Mouse (Mus musculus) midbrain, embryonic 11.5 days (tissue): ENCODE results near the gene Smarce1. TPM values are rescaled to one million over a fixed set of nuclear protein-coding genes. Genes with fewer than 3 reads are reported as not detected.

ENCODE experiments used
- ATAC-seq: fragments of 200-750 bp; cut with Nextera tagmentation; 2 replicates; pipeline ENCODE4 v1.8.0; 2017; ENCODE audit warnings: moderate TSS enrichment, moderate library complexity; ENCODE audit not compliant: low FRiP score
- DNase-seq: peaks from one replicate; pipeline ENCODE4 v3.0.0; 2015; ENCODE audit warnings: low spot score; ENCODE audit errors: missing footprints
- H3K27ac ChIP-seq: fragments of 300-500 bp; sonication (generic); 2 replicates; pipeline ENCODE4 v1.5.1; 2014; ENCODE audit warnings: low read depth, low read length
- H3K27me3 ChIP-seq: fragments of 300-500 bp; sonication (generic); 2 replicates; pipeline ENCODE4 v1.6.1; 2014; ENCODE audit warnings: mild to moderate bottlenecking, low read length, moderate library complexity, mixed read lengths; ENCODE audit not compliant: control insufficient read depth, insufficient read depth
- H3K36me3 ChIP-seq: fragments of 300-500 bp; sonication (generic); 2 replicates; pipeline ENCODE4 v1.6.1; 2014; ENCODE audit warnings: mild to moderate bottlenecking, low read length, moderate library complexity, mixed read lengths; ENCODE audit not compliant: control insufficient read depth, insufficient read depth
- H3K4me1 ChIP-seq: fragments of 300-500 bp; sonication (generic); 2 replicates; pipeline ENCODE4 v1.6.1; 2014; ENCODE audit warnings: low read length; ENCODE audit not compliant: control insufficient read depth, insufficient read depth
- H3K4me2 ChIP-seq: fragments of 300-500 bp; sonication (generic); 2 replicates; pipeline ENCODE4 v1.6.1; 2014; ENCODE audit warnings: mild to moderate bottlenecking, moderate library complexity
- H3K4me3 ChIP-seq: fragments of 300-500 bp; sonication (generic); 2 replicates; pipeline ENCODE4 v1.5.1; 2014; ENCODE audit warnings: low read depth, low read length
- H3K9ac ChIP-seq: fragments of 300-500 bp; sonication (generic); 2 replicates; pipeline ENCODE4 v1.6.1; 2014; ENCODE audit warnings: low read length
- H3K9me3 ChIP-seq: fragments of 300-500 bp; sonication (generic); 2 replicates; pipeline ENCODE4 v1.6.1; 2016; ENCODE audit warnings: low read length; ENCODE audit not compliant: control insufficient read depth
- WGBS: fragments of 180-500 bp; shearing (Covaris S2); extraction: QIAGEN DNeasy Blood & Tissue Kit; methylation state at CpG from one replicate; pipeline ENCODE4 v1.1.7; 2014; 5-methylcytosine and 5-hydroxymethylcytosine counted together
- polyA plus RNA-seq: library from polyadenylated mRNA; unstranded; fragments of >200 nt; fragmentation: Nextera tagmentation; extraction: Ambion mirVana; gene quantifications from 2 replicates; pipeline ENCODE4 v1.2.1, GENCODE M21; 2014

Smarce1 gene
- 184 and 194 TPM in 2 replicates for polyA plus RNA-seq

DNA sequence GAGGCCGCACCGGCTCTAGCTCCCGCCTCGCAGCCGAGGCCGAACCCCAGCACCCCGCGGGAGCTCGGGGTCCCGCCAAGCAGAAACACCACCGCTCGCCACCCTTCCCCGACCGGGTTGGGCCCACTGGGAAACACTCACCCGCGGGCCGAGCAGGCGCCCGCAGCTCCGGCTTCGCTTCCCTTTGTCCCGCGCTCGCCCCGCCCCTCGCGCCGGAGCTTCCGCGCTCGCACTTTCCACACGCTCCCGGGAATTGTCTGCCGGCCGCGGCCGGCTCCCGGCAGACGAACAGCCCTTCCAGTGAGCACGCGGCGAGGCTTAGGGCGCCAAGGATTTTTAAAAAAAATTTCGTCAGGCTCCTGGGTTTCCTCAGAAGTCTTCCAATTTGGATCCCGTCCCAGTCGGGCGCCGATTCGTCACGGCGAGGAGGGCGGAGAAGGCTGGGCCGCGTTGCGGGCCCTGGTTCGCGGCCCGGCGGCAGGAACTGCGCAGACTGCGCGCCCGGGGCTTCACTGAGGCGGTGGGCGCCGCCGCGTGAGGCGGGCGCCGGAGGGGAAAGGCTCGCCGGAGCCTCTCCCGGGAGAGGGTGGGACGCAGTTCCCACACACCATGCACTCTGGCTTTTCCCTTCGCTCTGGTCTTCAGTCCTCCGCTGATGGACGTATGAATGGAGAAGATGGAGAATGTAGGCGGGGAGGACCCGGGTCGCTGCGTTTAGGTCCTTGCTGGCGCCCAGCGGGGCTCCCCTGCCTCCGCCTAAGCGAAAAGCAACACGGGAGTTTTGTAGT is at the start of gene Smarce1:
Smarce1 (minus strand) TSS at position 757 of the 788 bp plus-strand sequence.
- under 1% methylated on average over 82 of the region's 87 CpGs for WGBS
- ATAC-seq (peak; percentile 92), DNase-seq (peak; percentile 98)
- no peaks in the 10 kb centered on the region for H3K9me3 ChIP-seq
- H3K27ac ChIP-seq: peak within 1 kb of the TSS; percentile 99
- peaks cover 16% of the 10 kb centered on the region for H3K4me1 ChIP-seq
- no peaks in the 10 kb centered on the region for H3K27me3 ChIP-seq
- peak within 1 kb of the TSS; percentile 92 for H3K4me3 ChIP-seq
- peak within 1 kb of the TSS; percentile 67 for H3K4me2 ChIP-seq
- H3K9ac ChIP-seq: peak within 1 kb of the TSS; percentile 100
- peaks cover 5% of the 10 kb centered on the region; the same call in 1 of the 2 replicates for H3K36me3 ChIP-seq

DNA sequence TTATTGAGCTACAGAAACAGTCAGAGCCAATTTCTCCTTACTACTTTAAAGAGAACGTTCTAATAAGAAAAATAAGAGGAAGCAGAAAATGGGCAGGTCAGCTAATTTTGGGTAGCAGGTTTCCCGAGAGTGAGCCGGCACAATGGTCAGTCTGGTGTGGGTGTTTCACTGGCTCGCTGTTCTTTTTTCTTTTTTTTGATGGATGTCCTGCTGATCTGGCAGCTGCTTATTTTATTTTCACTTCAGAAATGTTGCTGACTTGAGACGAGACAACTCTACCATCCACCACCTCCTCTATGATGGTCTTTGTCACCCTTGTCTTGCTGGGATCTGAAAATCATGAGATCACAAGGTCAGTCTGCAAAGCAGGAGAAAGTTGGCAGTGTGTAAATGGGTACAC is 49.2 kb upstream of the Smarce1 start:
- 82% methylated on average over 5 of the region's 5 CpGs for WGBS
- H3K9me3 ChIP-seq: no peaks in the 10 kb centered on the region
- ATAC-seq: no peak
- H3K36me3 ChIP-seq: no peaks in the 10 kb centered on the region
- no peak overlapping the region for H3K4me2 ChIP-seq
- no peak overlapping the region for H3K27ac ChIP-seq
- no peak overlapping the region for H3K4me3 ChIP-seq
- H3K27me3 ChIP-seq: no peaks in the 10 kb centered on the region
- no peaks in the 10 kb centered on the region for H3K4me1 ChIP-seq
- DNase-seq: no peak
- no peak overlapping the region for H3K9ac ChIP-seq

DNA sequence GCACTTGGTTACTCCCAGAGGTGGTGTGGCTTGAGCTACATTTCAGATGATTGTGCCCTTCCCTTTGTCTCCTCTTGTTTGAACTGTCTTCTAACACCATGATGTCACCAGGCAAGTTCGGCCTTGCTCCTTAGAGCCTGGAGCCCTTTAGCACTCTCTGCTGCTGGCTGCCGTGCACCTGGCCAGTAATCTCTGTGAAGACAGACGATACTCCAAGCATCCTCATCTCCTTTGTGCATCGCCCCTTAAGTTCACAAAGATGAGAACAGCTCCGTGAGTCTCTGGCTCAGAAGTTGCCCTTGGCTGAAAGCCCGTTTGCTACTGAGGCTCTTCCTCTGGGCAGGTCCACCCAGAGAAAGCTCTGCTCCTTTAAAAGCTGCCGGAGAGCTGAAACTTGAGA is 46.0 kb upstream of the Smarce1 start:
- 69% methylated on average over 7 of the region's 7 CpGs for WGBS
- no peak overlapping the region for H3K4me2 ChIP-seq
- no peak overlapping the region for H3K4me3 ChIP-seq
- H3K9ac ChIP-seq: no peak overlapping the region
- ATAC-seq: no peak
- no peaks in the 10 kb centered on the region for H3K9me3 ChIP-seq
- DNase-seq: no peak
- H3K27me3 ChIP-seq: no peaks in the 10 kb centered on the region
- no peak overlapping the region for H3K27ac ChIP-seq
- no peaks in the 10 kb centered on the region for H3K4me1 ChIP-seq
- no peaks in the 10 kb centered on the region for H3K36me3 ChIP-seq

DNA sequence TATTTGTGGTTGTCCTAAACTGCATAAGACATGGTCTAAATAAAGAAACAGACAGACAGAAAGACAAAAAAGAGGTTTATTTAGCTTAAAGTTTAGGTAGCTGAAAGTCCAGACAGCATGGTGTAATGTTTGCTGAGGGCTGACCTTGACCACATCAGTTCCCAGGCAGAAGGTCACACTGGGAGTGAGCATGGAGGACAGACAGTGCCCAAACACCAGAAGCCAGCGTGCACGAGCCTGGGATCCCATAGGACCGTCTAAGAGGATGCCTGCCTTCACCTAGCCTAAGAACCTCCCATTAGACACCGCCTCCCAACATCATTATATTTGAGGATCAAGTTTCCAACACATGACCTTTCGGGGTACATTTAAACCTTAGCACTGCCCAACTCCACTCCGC is 44.8 kb upstream of the Smarce1 start:
- DNase-seq (no peak), ATAC-seq (no peak)
- H3K9me3 ChIP-seq: no peaks in the 10 kb centered on the region
- H3K4me2 ChIP-seq: no peak overlapping the region
- WGBS: 91% methylated on average over 6 of the region's 6 CpGs
- no peak overlapping the region for H3K27ac ChIP-seq
- no peaks in the 10 kb centered on the region for H3K27me3 ChIP-seq
- no peaks in the 10 kb centered on the region for H3K4me1 ChIP-seq
- no peak overlapping the region for H3K9ac ChIP-seq
- H3K36me3 ChIP-seq: no peaks in the 10 kb centered on the region
- no peak overlapping the region for H3K4me3 ChIP-seq

GRCm38 (mm10) chr11:99272721-99273120 is 41.9 kb upstream of the Smarce1 start:
- no peaks in the 10 kb centered on the region for H3K27me3 ChIP-seq
- DNase-seq: no peak
- H3K4me3 ChIP-seq: no peak overlapping the region
- no peak for ATAC-seq
- H3K9me3 ChIP-seq: no peaks in the 10 kb centered on the region
- no peak overlapping the region for H3K27ac ChIP-seq
- 82% methylated on average over 4 of the region's 4 CpGs for WGBS
- no peaks in the 10 kb centered on the region for H3K36me3 ChIP-seq
- H3K4me1 ChIP-seq: no peaks in the 10 kb centered on the region
- H3K9ac ChIP-seq: no peak overlapping the region
- no peak overlapping the region for H3K4me2 ChIP-seq

GRCm38 (mm10) chr11:99269192-99269591 is 38.4 kb upstream of the Smarce1 start:
- Histone ChIP-seq H3K4me2 (no peak overlapping the region), H3K9ac (no peak overlapping the region), H3K4me3 (no peak overlapping the region), H3K4me1 (no peaks in the 10 kb centered on the region), H3K36me3 (no peaks in the 10 kb centered on the region), H3K27ac (no peak overlapping the region), H3K27me3 (no peaks in the 10 kb centered on the region), H3K9me3 (no peaks in the 10 kb centered on the region)
- ATAC-seq: no peak
- DNase-seq: no peak
- WGBS: 76% methylated on average over 7 of the region's 7 CpGs

GRCm38 (mm10) chr11:99265796-99266195 is 35.0 kb upstream of the Smarce1 start:
- ATAC-seq (no peak), DNase-seq (no peak)
- Histone ChIP-seq H3K4me1 (no peaks in the 10 kb centered on the region), H3K27ac (no peak overlapping the region), H3K4me3 (no peak overlapping the region), H3K9me3 (no peaks in the 10 kb centered on the region), H3K9ac (no peak overlapping the region), H3K4me2 (no peak overlapping the region), H3K36me3 (no peaks in the 10 kb centered on the region), H3K27me3 (no peaks in the 10 kb centered on the region)
- WGBS: 40% methylated on average over 9 of the region's 9 CpGs

- Histone ChIP-seq H3K4me1 (no peaks in the 10 kb centered on the region), H3K4me2 (no peak overlapping the region), H3K9ac (no peak overlapping the region), H3K9me3 (no peaks in the 10 kb centered on the region), H3K4me3 (no peak overlapping the region), H3K27me3 (no peaks in the 10 kb centered on the region), H3K27ac (no peak overlapping the region), H3K36me3 (no peaks in the 10 kb centered on the region)
- DNase-seq: no peak
- ATAC-seq: no peak
- 76% methylated on average over 9 of the region's 9 CpGs for WGBS
Observed at GRCm38 (mm10) chr11:99265220-99265619, 34.4 kb upstream of the Smarce1 start.

GRCm38 (mm10) chr11:99256213-99256612 is 25.4 kb upstream of the Smarce1 start:
- Histone ChIP-seq H3K4me3 (no peak overlapping the region), H3K4me2 (no peak overlapping the region), H3K27ac (no peak overlapping the region), H3K9ac (no peak overlapping the region), H3K4me1 (no peaks in the 10 kb centered on the region), H3K27me3 (no peaks in the 10 kb centered on the region), H3K36me3 (no peaks in the 10 kb centered on the region), H3K9me3 (no peaks in the 10 kb centered on the region)
- DNase-seq: no peak
- ATAC-seq: no peak
- WGBS: 69% methylated on average over 4 of the region's 4 CpGs
